Mouse (Mus musculus) heart, embryonic 16.5 days (tissue): ENCODE measurements around the gene Ankrd65. TPM values are rescaled to one million over a fixed set of nuclear protein-coding genes. Genes with fewer than 3 reads are reported as not detected.

Source experiments
- ATAC-seq: fragments of 200-750 bp; cut with Nextera tagmentation; replicated peaks from 2 replicates; pipeline ENCODE4 v1.8.0; 2017; ENCODE audit warnings: moderate number of reproducible peaks; ENCODE audit not compliant: insufficient read depth, low FRiP score; ENCODE audit errors: extremely low read depth
- H3K27ac ChIP-seq: fragments of 300-500 bp; sonication (generic); 2 replicates; pipeline ENCODE4 v1.5.1; 2014; ENCODE audit warnings: mild to moderate bottlenecking, low read length, control low read depth, moderate library complexity
- H3K27me3 ChIP-seq: fragments of 300-500 bp; sonication (generic); 2 replicates; pipeline ENCODE4 v1.6.1; 2014; ENCODE audit warnings: low read length, mixed read lengths; ENCODE audit not compliant: control insufficient read depth, insufficient read depth
- H3K36me3 ChIP-seq: fragments of 300-500 bp; sonication (generic); 2 replicates; pipeline ENCODE4 v1.6.1; 2014; ENCODE audit not compliant: control insufficient read depth, insufficient read depth
- H3K4me1 ChIP-seq: fragments of 300-500 bp; sonication (generic); 2 replicates; pipeline ENCODE4 v1.6.1; 2014; ENCODE audit warnings: low read length, mixed read lengths; ENCODE audit not compliant: control insufficient read depth, insufficient read depth
- H3K4me2 ChIP-seq: fragments of 300-500 bp; sonication (generic); 2 replicates; pipeline ENCODE4 v1.6.1; 2014; ENCODE audit warnings: low read depth, mild to moderate bottlenecking, control low read depth, low read length
- H3K4me3 ChIP-seq: fragments of 300-500 bp; sonication (generic); 2 replicates; pipeline ENCODE4 v1.5.1; 2014; ENCODE audit warnings: mild to moderate bottlenecking, control low read depth, low read length
- H3K9ac ChIP-seq: fragments of 300-500 bp; sonication (generic); 2 replicates; pipeline ENCODE4 v1.6.1; 2014; ENCODE audit warnings: low read length, control low read depth
- H3K9me3 ChIP-seq: fragments of 300-500 bp; sonication (generic); replicated peaks from 2 replicates; pipeline ENCODE4 v1.6.1; 2016; ENCODE audit warnings: low read length; ENCODE audit not compliant: control insufficient read depth
- WGBS: fragments of 180-500 bp; shearing (Covaris S2); extraction: QIAGEN DNeasy Blood & Tissue Kit; methylation state at CpG from one replicate; pipeline ENCODE4 v1.1.7; 2014; 5-methylcytosine and 5-hydroxymethylcytosine counted together
- microRNA-seq: library from miRNA; unstranded; fragments of <30 nt; microRNA quantifications from one replicate; pipeline ENCODE4, GENCODE M21; 2017
- polyA plus RNA-seq: library from polyadenylated mRNA; unstranded; fragments of >200 nt; fragmentation: Nextera tagmentation; extraction: Ambion mirVana; gene quantifications from 2 replicates; pipeline ENCODE4 v1.2.1, GENCODE M21; 2015

Ankrd65 gene
- polyA plus RNA-seq, 1 experiment from 2014 or later, result not detected

DNA sequence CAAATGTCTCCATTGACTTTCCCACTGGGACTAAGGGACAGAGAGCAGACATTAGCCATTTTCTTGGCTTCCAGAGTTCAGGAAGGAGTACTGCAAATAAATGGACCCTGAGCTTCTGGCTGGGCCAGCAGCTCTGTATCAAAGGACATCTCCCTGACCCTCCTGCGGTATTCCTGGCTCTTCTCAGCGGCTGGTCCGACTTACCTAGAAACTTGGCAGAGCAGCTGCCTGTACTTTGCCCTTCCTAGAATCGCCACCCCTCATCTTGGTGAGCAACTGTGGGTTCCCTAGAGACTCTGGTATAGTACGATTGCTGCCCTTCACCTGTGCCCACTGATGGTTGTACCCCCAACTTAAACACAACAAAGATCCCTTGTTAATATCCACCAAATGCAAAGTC is 53.0 kb downstream of the Ankrd65 start:
- Histone ChIP-seq H3K27ac (no peak overlapping the region), H3K9ac (no peak overlapping the region), H3K4me2 (no peak overlapping the region), H3K4me1 (peaks cover 26% of the 10 kb centered on the region), H3K27me3 (peaks cover 3% of the 10 kb centered on the region; the same call in 1 of the 2 replicates), H3K9me3 (no peaks in the 10 kb centered on the region), H3K4me3 (no peak overlapping the region), H3K36me3 (no peaks in the 10 kb centered on the region)
- ATAC-seq, result no peak
- 89% methylated on average over 5 of the region's 5 CpGs for WGBS

DNA sequence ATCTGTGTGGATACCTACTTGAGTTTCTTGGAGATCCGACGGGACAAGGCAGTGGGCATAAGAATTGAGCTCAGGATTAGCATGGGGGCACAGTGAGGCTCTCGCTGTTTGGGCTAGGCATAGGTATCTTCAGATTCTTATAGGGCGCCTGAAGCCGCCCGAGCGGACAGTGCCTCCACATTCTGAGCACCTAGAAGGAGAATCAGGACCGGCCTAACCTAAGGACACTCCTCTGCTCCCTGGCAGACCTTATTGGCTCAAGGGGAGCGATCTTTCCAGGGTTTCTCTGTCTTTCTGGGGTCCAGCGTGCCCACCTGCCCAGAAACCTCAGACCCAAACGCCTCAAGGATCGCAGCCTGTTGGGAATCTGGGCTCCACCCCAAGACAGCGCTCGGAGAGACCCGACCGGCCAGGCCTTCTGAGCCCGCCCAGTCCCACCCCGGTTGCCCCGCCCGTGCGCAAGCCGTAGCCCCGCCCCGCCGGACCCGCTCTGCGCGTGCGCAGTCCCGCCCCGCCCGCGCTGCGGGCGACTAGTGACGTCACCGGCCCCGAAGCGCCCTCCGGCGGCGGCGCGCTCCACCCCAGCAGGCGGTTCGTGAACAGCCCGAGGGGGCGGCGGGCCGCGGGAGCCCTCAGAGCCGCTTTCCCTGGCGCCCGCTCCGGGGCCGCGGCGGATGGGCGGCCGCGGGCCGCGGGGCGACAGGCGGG is 56.8 kb downstream of the Ankrd65 start, which contains the start of gene Dvl1:
TSS of gene Dvl1 (plus strand) at position 532 of the 708 bp plus-strand sequence.
- Histone ChIP-seq H3K9ac (peak within 1 kb of the TSS; percentile 91), H3K9me3 (no peaks in the 10 kb centered on the region), H3K36me3 (no peaks in the 10 kb centered on the region), H3K27me3 (no peaks in the 10 kb centered on the region), H3K27ac (peak within 1 kb of the TSS; percentile 45; the same call in 1 of the 2 replicates), H3K4me1 (peaks cover 25% of the 10 kb centered on the region), H3K4me2 (peak within 1 kb of the TSS; percentile 92), H3K4me3 (peak within 1 kb of the TSS; percentile 77)
- 2% methylated on average over 62 of the region's 65 CpGs for WGBS
- peak; percentile 92 for ATAC-seq

DNA sequence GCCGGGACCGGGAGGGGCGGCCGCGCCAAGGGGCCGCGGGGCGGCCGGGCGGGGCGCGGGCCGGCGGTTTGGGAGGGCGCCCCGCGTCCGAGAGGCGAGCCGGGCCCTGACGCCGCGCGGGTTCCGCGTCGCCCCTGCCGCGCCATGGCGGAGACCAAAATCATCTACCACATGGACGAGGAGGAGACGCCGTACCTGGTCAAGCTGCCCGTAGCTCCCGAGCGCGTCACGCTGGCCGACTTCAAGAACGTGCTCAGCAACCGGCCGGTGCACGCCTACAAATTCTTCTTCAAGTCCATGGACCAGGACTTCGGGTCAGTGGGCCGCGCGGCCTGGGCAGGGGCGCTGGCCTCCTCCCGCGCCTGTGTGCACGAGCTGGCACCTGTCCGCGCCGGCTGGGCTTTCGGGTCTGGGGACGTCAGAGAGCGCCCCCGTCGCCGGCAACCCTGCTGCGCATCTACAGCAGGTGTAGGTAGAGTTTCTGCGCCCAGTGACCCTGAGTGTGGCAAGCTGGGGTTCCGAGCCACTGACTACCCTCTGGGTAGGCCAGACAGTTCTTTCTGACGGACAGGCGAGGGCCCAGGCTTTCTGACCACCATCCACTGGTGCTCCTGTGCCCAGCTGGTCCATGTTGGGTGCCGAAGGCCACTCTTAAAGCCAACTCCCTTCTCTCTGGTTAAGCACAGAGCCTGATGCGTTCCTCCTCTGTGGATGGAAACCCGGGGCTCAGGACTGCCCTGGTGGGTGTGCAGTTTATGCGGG is 57.5 kb downstream of the Ankrd65 start:
- no peaks in the 10 kb centered on the region for H3K36me3 ChIP-seq
- WGBS, result 2% methylated on average over 63 of the region's 69 CpGs
- H3K4me2 ChIP-seq, result peak overlapping the region; percentile 92
- H3K9me3 ChIP-seq, result no peaks in the 10 kb centered on the region
- no peaks in the 10 kb centered on the region for H3K27me3 ChIP-seq
- peak; percentile 51 for ATAC-seq
- H3K27ac ChIP-seq, result peak overlapping the region; percentile 45; the same call in 1 of the 2 replicates
- H3K4me1 ChIP-seq, result peaks cover 25% of the 10 kb centered on the region
- peak overlapping the region; percentile 91 for H3K9ac ChIP-seq
- H3K4me3 ChIP-seq, result peak overlapping the region; percentile 77

DNA sequence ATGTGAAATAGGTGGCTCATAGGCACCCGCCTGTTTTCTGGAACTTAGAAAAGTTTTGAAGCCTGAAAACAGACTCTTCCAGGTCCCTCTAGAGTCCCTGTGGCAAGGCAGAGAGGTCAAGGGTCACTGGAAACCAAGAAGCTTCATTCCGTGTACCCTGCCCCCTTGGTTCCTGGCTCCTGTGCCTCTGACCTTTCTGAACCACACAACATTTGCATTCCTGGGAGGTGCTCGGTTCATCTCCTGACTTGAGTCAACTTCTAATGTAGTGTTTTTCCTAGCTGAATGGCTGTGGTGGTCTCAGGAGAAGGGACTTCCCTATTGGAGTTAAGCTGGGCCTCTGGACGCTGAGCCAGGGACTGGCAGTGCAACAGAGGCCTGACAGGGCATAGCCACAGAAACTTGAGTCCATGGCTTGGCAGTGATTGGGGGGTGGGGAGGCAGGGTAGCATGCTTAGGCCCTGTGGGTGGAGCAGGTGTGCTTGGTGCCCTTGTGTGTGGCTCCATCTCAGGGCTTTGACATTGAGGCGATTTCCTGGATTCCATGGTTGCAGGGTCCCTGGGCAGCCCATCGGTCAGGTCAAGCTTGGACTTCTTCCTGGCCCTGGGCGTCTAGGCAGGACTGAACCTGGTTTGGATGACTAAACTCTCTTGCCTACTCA is 58.3 kb downstream of the Ankrd65 start:
- 67% methylated on average over 7 of the region's 7 CpGs for WGBS
- H3K4me3 ChIP-seq, result peak overlapping the region; percentile 77

More for the DNA sequence above, 58.3 kb downstream of the Ankrd65 start:
- Histone ChIP-seq H3K27me3 (no peaks in the 10 kb centered on the region), H3K36me3 (no peaks in the 10 kb centered on the region), H3K9me3 (no peaks in the 10 kb centered on the region), H3K9ac (peak overlapping the region; percentile 91), H3K4me2 (peak overlapping the region; percentile 92), H3K27ac (no peak overlapping the region), H3K4me1 (peaks cover 25% of the 10 kb centered on the region)
- ATAC-seq, result no peak

Small RNAs within 50 kb of the gene (microRNA-seq; reads per million reads assigned to microRNA genes)
- not detected for gene Gm27743

Other genes with a start within 250 kb of the Ankrd65 start
- gene Nadk, start 228.1 kb upstream of the Ankrd65 start, polyA plus RNA-seq, result 52.4 and 52.8 TPM in 2 replicates
- gene Slc35e2, start 189.0 kb upstream of the Ankrd65 start, polyA plus RNA-seq, result 5.7 and 5.8 TPM in 2 replicates
- 38.3 and 44.8 TPM in 2 replicates for gene Cdk11b, start 165.6 kb upstream of the Ankrd65 start, polyA plus RNA-seq
- not detected in 2 replicates for gene Gm10563, start 145.0 kb upstream of the Ankrd65 start, polyA plus RNA-seq
- 56.6 and 63.4 TPM in 2 replicates for gene Mmp23, start 137.1 kb upstream of the Ankrd65 start, polyA plus RNA-seq
- gene Mib2, start 121.2 kb upstream of the Ankrd65 start, polyA plus RNA-seq, result 18.2 and 19.6 TPM in 2 replicates
- 1.1 and 1.4 TPM in 2 replicates for gene Fndc10, start 96.1 kb upstream of the Ankrd65 start, polyA plus RNA-seq
- gene Ssu72, start 85.6 kb upstream of the Ankrd65 start, polyA plus RNA-seq, result 106 and 111 TPM in 2 replicates
- 0.54 and 0.59 TPM in 2 replicates for gene Tmem240, start 55.6 kb upstream of the Ankrd65 start, polyA plus RNA-seq
- 123 TPM in 2 replicates for gene Atad3a, start 29.3 kb upstream of the Ankrd65 start, polyA plus RNA-seq
- 8.3 and 8.7 TPM in 2 replicates for gene Vwa1, start 15.7 kb upstream of the Ankrd65 start, polyA plus RNA-seq
- gene Tmem88b, start 4.6 kb upstream of the Ankrd65 start, polyA plus RNA-seq, result 1.4 and 1.8 TPM in 2 replicates
- 133 and 138 TPM in 2 replicates for gene Mrpl20, start 12.4 kb downstream of the Ankrd65 start, polyA plus RNA-seq
- gene Ccnl2, start 22.1 kb downstream of the Ankrd65 start, polyA plus RNA-seq, result 126 and 129 TPM in 2 replicates
- gene Aurkaip1, start 40.8 kb downstream of the Ankrd65 start, polyA plus RNA-seq, result 124 and 132 TPM in 2 replicates
- gene Mxra8, start 49.2 kb downstream of the Ankrd65 start, polyA plus RNA-seq, result 77.8 and 86.8 TPM in 2 replicates
- 3.5 TPM in 2 replicates for gene Dvl1, start 57.0 kb downstream of the Ankrd65 start, polyA plus RNA-seq
- gene Tas1r3, start 72.9 kb downstream of the Ankrd65 start, polyA plus RNA-seq, result 0.18 and 0.26 TPM in 2 replicates
- gene Cptp, start 79.0 kb downstream of the Ankrd65 start, polyA plus RNA-seq, result 9.3 and 9.5 TPM in 2 replicates
- 40.5 and 41.8 TPM in 2 replicates for gene Ints11, start 79.1 kb downstream of the Ankrd65 start, polyA plus RNA-seq
- gene Pusl1, start 101.3 kb downstream of the Ankrd65 start, polyA plus RNA-seq, result 32.5 and 34.3 TPM in 2 replicates
- 10.1 and 11.6 TPM in 2 replicates for gene Acap3, start 101.4 kb downstream of the Ankrd65 start, polyA plus RNA-seq
- 74.9 and 80.1 TPM in 2 replicates for gene Ube2j2, start 153.4 kb downstream of the Ankrd65 start, polyA plus RNA-seq
- 23.1 and 28.9 TPM in 2 replicates for gene C1qtnf12, start 171.9 kb downstream of the Ankrd65 start, polyA plus RNA-seq
- 8.6 and 9.1 TPM in 2 replicates for gene B3galt6, start 202.2 kb downstream of the Ankrd65 start, polyA plus RNA-seq
- 122 and 128 TPM in 2 replicates for gene Sdf4, start 202.4 kb downstream of the Ankrd65 start, polyA plus RNA-seq
- 0.95 and 1.5 TPM in 2 replicates for gene Tnfrsf4, start 223.4 kb downstream of the Ankrd65 start, polyA plus RNA-seq
- 2.3 and 2.6 TPM in 2 replicates for gene Tnfrsf18, start 235.7 kb downstream of the Ankrd65 start, polyA plus RNA-seq